Mouse (Mus musculus) left cerebral cortex, postnatal 4 days (tissue): ENCODE results near the gene Trak1. TPM values are rescaled to one million over a fixed set of nuclear protein-coding genes. Genes with fewer than 3 reads are reported as not detected.

Source experiments
- DNase-seq: peaks from one replicate; pipeline ENCODE4 v3.0.0-alpha.2; 2022
- intact Hi-C: fragments of 180-260 bp; cut with DNase I; formaldehyde crosslinking; loops from one replicate; pipeline ENCODE4 v1.15.1; 2025
- total RNA-seq, 2 experiments: library from RNA; stranded (reverse); gene quantifications; 2 replicates each; pipeline ENCODE4 v1.2.3; 2021

Trak1 gene
- total RNA-seq, 2 experiments from 2014 or later: 208 to 215 TPM

DNA sequence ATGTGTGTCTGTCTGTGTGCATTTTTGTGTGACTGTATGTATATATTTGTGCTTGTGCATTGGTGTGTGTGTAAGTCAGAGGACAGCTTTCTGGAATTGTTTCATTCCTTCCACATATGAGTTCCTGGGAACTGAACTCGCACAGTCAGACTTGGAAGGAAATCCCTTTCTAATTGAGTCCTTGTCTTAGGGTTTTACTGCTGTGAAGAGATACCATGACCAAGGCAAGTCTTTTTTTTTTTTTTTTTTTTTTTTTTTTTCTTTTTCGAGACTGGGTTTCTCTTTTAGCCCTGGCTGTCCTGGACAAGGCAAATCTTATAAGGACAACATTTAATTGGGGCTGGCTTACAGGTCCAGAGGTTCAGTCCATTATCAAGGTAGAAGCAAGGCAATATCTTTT lies 6.0 kb upstream of the Trak1 start:
- no peak for DNase-seq
- intact Hi-C loops: no loop called here

GRCm38 (mm10) chr9:121293187-121293586 lies 4.1 kb upstream of the Trak1 start:
- no peak for DNase-seq
- intact Hi-C loops: no loop called here

GRCm38 (mm10) chr9:121295221-121295620 lies 2.1 kb upstream of the Trak1 start:
- intact Hi-C loops: loop anchor here (5.0 kb wide), 2 partner anchors 62 to 77 kb away; no protein-coding TSS in a partner anchor
- no peak for DNase-seq

DNA sequence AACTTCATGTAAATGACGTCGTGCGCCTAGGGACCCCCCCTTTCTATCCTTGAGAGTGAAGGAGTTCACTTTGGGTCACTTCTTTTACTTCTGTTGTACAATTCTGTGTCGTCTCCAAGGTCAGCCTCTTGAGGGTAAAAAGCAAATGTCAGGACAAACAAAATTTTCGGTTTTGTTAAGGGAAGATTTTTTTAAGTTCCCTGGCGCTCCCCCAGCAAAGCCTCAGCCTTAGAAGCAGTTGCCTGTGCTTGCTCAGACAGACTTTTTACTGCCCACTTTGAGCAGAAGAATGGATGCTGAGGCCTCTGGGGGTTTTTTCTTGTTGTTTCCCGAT lies 730 bp downstream of the Trak1 start:
- intact Hi-C loops: loop anchor here (5.0 kb wide), 2 partner anchors 59 to 74 kb away; no protein-coding TSS in a partner anchor
- no peak for DNase-seq

DNA sequence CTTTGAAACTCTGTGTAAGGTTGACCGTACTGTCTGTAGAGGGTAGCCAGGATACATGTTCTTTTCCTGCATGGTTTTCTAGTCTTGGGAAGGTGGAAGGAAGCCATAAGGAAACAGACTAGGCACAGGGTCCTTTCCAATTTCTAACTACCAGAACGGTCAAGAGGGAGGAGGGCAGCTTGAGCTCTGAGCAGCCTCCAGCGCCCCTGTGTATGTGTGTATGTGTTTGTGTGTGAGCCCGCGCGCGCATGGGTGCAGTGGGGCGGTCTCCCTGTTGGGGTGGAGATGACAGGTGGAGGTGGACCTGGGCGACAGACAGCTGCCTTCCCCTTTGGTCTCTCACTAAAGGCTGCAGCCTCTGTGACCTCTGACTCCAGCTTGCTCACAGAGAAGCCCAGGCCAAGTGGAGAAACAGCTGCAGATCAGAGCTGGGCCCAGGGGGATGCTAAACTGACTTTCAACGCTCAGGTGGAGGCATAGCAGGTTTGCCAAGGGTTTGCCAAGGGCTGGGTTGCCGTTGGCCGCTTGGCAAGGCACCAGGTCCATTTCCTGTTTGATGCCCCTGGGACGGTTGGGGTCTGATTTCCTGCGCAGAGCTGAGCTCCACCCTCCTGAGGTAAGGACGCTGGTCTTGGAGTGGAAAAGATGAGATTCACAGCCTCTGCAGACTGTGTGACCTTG lies 1.2 kb downstream of the Trak1 start:
- DNase-seq: peak; percentile 64
- intact Hi-C loops: loop anchor here (5.0 kb wide), 2 partner anchors 59 to 74 kb away; no protein-coding TSS in a partner anchor

- DNase-seq: no peak
- intact Hi-C loops: loop anchor here (5.0 kb wide), 2 partner anchors 58 to 73 kb away; no protein-coding TSS in a partner anchor
These were observed 2.0 kb downstream of the Trak1 start for GRCm38 (mm10) chr9:121299223-121299755.

- no peak for DNase-seq
- intact Hi-C loops: loop anchor here (5.0 kb wide), 2 partner anchors 57 to 72 kb away; no protein-coding TSS in a partner anchor
These were observed 2.8 kb downstream of the Trak1 start for GRCm38 (mm10) chr9:121299976-121300570.

DNA sequence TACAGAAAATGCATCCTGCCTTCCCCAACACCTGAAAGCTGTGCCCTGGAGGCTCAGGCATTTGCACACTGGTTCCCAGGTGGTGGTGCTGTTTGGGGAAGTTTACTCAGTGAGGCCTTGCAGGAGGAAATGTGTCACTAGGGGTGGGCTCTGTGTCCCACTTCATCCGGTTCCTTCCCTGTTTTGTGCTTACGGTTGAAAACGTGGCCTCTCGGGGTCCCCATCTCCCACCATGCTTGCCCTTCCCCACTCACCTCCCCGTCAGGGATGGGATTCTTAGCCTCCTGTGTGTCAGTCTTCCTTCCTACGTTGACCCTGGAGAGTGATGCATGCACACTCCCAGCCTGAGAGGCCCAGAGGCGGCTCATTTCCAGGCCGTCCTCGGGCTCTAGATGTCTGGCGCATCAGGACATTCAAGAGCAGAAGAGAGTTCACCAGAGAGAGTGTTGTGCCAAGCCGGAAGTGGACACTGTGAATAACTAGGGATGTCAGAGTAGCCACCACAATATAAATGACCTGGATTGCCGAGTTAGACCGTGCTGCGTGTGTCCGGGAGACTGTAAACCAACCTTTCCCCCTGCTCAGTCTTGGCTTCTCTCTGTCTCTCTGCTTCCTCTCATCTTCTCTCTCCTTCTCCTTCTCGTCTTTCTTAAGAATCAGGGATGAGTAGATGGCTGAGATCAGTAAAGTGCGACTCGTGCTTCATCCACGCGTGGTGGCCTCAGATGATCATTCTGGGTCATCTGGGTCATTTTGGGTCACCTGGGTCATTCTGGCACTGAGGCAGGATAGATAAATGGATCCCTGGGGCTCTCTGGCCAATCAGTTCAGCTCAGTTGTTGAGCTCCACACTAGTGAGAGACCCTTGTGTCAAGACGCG lies 4.0 kb downstream of the Trak1 start:
- DNase-seq: no peak
- intact Hi-C loops: no loop called here

DNA sequence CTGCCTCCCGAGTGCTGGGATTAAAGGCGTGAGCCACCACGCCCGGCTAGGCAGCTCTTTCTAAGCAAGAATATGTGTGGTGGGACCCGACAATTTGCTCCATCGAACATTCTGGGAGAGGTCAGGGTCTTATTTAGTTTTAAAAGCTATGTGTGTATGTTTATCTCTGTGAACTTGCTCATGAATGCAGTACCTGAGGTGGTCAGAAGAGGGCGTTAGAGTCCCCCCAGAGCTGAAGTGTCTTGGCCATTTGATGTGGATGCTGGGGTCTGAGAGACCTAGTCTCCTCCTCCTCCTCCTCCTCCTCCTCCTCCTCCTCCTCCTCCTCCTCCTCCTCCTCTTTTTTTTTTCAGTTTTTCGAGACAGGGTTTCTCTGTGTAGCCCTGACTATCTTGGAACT lies 5.2 kb downstream of the Trak1 start:
- DNase-seq: no peak
- intact Hi-C loops: no loop called here

DNA sequence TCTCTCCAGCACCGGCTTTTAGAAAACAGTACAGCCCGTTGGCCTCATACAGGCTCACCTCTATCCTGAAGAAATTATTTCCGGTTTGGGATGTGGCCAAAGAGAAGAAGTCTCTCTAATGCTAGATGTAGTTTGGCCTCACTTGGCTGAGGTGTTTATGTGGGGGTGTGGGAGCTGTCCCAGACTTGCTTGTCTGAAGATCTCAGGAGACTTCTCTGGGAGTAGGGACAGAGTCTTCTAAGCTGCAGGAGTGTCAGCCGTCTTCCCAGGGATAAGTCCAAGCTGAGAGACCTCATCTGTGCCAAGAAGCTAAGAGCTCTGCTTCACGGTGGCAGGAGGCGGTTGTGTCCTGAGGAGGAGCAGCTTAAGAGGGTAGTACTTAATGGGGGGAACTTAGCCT lies 5.8 kb downstream of the Trak1 start:
- intact Hi-C loops: no loop called here
- DNase-seq: no peak

GRCm38 (mm10) chr9:121303748-121304147 lies 6.4 kb downstream of the Trak1 start:
- DNase-seq: no peak
- intact Hi-C loops: no loop called here

GRCm38 (mm10) chr9:121304520-121304919 lies 7.2 kb downstream of the Trak1 start:
- intact Hi-C loops: no loop called here

DNA sequence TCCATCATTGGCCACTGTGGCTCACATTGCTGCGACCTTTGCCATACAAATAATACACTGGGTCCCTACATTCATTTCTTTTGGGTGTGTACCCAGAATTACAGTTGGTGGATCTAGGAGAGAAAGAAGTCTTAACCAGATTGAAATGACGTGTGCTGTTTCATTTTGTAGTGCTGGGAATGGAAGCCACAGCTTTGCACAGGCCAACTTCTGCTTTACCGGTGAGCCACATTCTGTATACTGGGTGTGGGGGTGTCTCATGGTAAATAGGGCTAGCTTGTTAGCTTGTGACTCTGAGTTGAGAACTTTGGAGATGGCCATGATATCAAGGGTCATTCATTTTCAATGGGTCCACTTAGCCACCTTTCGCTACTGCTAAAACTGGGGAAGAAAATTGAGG lies 8.2 kb downstream of the Trak1 start:
- DNase-seq: no peak
- intact Hi-C loops: no loop called here

More at GRCm38 (mm10) chr9:121304520-121304919, 7.2 kb downstream of the Trak1 start:
- DNase-seq: no peak

DNA sequence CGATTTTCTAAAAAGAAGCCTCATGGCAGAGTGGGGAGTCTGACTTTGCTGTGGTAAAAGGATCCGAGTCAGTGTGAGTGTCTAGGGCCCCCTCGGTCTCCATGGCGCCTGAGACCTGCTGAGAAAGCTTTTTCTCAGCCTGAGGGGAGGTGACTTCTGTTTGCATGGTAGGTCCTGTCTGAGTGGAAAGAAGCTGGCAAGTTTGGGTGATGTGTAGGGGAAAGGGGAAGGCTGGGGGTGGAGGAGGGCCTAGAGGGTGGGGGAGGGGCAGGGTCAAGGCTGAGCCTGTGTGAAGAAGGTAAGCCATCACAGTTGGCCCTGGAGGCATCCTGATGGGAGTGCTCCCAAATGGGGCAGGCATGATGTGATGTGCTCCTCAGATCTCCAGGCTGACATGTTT lies 12.0 kb downstream of the Trak1 start:
- no peak for DNase-seq

DNA sequence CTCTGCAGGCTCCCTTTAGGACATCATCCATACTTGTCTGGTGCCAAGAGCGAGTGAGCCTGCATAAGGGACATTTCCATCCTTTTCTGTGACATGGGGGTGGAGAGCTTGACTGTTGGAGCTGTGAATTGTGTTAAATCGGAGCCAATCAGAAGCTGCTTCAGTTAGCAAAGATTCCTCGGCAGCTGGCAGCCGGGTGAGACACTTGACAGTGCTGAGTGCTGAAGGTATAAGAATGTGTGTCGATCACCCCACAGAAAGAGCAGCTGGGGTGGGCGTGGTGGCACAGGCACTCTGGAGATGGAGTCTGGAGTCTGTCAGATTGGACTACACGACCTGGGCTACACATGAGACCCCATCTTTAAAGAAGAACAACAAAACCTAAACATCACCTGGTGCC lies 13.2 kb downstream of the Trak1 start:
- intact Hi-C loops: no loop called here
- no peak for DNase-seq

More for the DNA sequence above, 12.0 kb downstream of the Trak1 start:
- intact Hi-C loops: no loop called here

- intact Hi-C loops: no loop called here
- DNase-seq: no peak
These were observed 14.5 kb downstream of the Trak1 start for GRCm38 (mm10) chr9:121311846-121312236.

DNA sequence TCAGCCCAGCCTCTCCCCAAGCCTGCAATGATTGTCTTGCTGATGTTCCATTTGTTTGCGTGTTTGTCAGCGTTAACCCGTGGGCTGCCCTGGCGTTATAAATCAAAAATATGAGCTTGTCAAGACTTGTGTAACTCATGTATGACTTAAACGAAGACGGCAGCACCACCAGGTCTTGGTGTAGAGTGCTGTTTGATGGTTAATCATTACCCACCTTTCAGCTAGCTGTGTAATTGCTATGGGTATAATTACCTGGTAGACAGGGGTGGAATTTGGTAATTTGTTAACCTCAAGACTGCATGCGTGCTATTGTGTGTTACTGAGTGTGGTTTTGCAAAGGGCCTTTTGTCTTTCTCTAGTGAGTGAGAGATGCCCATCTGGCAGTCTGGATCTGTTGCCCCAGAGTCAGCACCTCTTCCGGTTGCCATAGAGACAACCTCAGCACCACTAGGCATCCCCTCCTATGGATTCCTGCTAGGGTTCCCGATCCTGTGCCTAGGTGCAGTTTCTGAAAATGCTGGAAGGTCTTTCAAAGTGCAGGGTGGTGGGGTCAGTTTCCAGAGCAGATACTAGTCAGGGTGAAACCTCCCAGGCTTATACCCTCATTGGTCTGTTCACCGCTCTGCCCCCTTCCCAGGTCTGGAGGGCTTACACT lies 15.1 kb downstream of the Trak1 start:
- no peak for DNase-seq
- intact Hi-C loops: no loop called here

DNA sequence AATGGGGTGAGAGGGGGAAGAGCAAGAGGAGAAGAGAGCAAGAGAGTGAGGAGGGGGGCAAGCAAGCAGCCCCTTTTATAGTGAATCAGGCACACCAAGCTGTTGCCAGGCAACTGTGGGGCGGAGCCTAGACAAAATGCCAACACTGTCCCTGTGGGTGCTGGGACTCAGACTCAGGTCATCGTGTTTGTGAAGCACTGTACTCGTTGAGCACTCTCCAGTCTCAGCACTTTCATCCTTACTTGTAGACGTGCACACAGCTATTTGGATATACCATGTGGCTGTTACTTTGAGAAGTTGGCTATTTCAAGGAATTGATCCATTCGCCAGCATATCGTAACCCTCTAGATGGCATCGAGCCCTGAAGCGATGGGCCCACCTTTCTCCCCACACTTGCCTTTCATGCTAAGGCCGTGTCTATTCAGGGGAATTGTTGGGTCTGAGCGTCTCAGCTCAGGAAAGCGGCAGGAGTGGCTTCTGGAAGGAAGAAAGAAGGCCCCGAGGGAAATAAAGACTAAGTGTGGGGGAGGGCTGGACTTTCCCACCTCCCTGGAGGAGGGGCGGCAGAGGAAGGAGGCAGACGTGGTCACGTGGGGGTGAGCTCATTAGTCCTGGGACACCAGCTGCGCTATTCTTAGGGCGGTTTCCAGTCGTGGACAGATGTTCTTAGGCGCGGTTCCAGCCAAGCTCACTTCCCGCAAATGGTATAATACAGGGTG lies 16.5 kb downstream of the Trak1 start:
- peak; percentile 67 for DNase-seq

GRCm38 (mm10) chr9:121314541-121315152 lies 17.3 kb downstream of the Trak1 start:
- no peak for DNase-seq
- intact Hi-C loops: no loop called here

More for the DNA sequence above, 16.5 kb downstream of the Trak1 start:
- intact Hi-C loops: no loop called here
